Mouse (Mus musculus): ENCODE measurements around the gene Rep15. TPM values are rescaled to one million over a fixed set of nuclear protein-coding genes. Genes with fewer than 3 reads are reported as not detected.

Gene Rep15
- 8.3 and 10.0 TPM in 2 replicates for polyA plus RNA-seq (2012; rRNA removed)

DNA sequence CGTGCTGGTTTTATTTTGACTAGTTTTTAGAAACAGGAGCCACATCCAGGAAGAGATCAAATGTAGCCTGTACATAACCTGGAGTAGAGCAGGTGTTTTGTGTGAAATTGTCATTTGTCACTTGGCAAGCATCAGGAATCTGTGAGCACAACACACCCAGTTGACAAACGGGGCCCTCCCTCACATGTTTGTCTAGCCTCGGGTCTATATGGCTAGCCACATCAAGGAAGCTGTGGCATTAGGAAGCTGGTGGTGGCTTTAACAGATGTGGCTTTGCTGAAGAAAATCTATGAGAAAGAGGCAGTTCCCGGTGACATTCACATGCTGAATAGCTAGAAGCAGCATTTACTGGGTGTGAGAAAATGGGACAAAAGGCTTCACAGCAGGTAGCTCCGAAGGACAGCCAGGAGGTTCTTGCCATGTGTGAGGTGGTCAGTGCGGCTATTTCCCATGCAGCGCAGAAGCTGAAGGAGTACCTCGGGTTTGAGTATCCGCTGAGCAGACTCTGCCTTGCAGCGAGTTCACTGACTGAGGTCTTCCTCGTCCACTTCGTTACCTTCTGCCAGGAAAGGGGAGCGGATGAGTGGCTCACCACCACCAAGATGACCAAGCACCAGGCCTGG lies at the start of gene Rep15:
Gene Rep15 (plus strand): TSS at position 282 of the 623 bp plus-strand sequence.

DNA sequence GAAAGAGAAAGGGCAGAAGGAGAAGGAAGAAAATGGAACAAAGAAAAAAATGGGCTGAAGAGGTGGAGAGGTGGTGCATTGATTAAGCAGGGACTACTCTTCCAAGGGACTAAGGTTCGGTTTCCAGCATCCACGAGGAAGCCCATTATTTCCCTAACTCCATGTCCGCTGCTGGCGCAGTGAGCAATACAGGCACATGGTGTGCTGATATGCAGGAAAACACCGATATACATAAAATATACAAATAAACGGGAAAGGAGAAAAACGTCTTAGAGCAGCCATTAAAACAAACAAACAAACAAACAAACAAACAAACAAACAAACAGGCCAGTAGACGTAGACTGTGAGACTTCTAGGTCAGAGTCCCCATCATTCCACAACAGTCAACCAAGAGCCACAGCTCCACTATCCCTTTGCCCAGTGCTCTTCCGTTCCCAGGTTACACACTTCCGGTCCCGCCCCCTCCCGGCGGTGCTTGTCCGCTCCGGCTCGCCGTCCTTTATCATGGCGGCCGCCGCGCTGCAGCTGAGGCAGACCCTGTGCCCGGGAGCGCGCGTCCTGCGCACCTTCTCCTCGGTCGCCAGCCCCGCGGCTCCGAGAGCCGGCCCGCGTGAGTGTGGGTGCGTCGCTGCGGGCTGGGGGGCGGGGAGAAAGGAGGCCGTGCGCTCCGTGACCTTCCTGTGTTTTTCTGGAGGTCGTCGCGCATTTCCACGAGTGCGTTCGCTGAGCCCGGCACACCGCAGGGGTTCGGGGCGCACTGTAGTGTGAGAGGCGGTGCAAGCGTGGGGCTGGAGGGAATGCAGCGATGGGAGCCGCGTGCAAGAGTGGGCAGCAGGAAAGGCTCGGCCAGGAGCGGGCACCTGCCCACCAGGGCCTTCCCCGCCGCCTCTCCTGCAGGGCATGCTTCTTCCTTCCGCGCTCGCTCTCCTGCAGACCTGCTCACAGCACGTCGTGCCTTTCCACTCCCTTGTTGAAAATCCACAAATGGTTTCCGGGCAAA lies 10.2 kb downstream of the Rep15 start, which contains the start of gene Mrps35:
Gene Mrps35 (plus strand): TSS at position 474 of the 1,000 bp plus-strand sequence.

Other genes starting within 250 kb of the Rep15 start
- gene Arntl2, start 236.5 kb upstream of the Rep15 start, polyA plus RNA-seq (2012; rRNA removed), result 4.5 and 5.9 TPM in 2 replicates
- not detected in 2 replicates for gene Smco2, start 182.5 kb upstream of the Rep15 start, polyA plus RNA-seq (2012; rRNA removed)
- 3.4 and 4.8 TPM in 2 replicates for gene Ppfibp1, start 144.1 kb upstream of the Rep15 start, polyA plus RNA-seq (2012; rRNA removed)
- not detected in 2 replicates for gene 1700034J05Rik, start 78.2 kb upstream of the Rep15 start, polyA plus RNA-seq (2012; rRNA removed)
- gene Mrps35, start 10.2 kb downstream of the Rep15 start, polyA plus RNA-seq (2012; rRNA removed), result 2.8 and 5.3 TPM in 2 replicates
- gene Mansc4, start 54.4 kb downstream of the Rep15 start, polyA plus RNA-seq (2012; rRNA removed), result 0.73 and 1.2 TPM in 2 replicates
- 2.6 and 3.5 TPM in 2 replicates for gene Klhl42, start 58.8 kb downstream of the Rep15 start, polyA plus RNA-seq (2012; rRNA removed)
- gene Pthlh, start 231.6 kb downstream of the Rep15 start, polyA plus RNA-seq (2012; rRNA removed), result 3.0 and 4.2 TPM in 2 replicates